Mouse (Mus musculus): Measurements from ENCODE around the gene Btf3l4.

The Btf3l4 gene

DNA sequence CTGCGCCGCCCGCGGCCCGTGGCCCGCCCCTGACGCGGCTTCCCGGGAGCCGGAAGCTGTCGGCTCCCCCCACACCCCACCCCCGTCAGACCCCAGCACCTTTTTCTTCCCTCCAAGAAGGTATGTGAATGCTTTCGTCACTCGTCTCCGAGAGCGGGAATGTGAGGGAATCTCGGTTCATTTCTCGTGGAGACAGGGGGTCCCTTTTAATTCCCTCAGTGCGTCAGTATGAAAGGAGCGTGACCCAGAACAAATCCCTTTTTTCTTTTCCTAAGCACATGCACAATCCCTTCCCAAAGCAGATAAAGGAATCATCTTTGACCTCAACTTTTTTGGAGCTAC is 52.6 kb downstream of the Btf3l4 start:
- CTCF ChIA-PET: interaction anchor here in 3 of 4 experiments (0.6 to 1.3 kb wide), 7 partner anchors 13 to 222 kb away, joined by 3 to 5 read pairs (median 5); partner anchors contain the start of gene Cc2d1b (in 1 of the 3)
- POLR2A ChIA-PET: interaction anchor here in 3 of 4 experiments (0.5 to 3.8 kb wide), 16 partner anchors 11 to 206 kb away, joined by 3 to 19 read pairs (median 5); partner anchors contain the start of genes Btf3l4 (in 2 of the 3), Txndc12 (in 2 of the 3) and Cc2d1b (in 1 of the 3)

- ChIA-PET POLR2A (interaction anchor here in 3 of 4 experiments (0.5 to 3.8 kb wide), 31 partner anchors 9 to 626 kb away, joined by 3 to 19 read pairs (median 4); partner anchors contain the start of genes Btf3l4 (in 3 of the 3), Txndc12 (in 2 of the 3), Cc2d1b (in 1 of the 3) and Ttc39a (in 1 of the 3)), CTCF (interaction anchor here in 3 of 4 experiments (0.5 to 1.3 kb wide), 8 partner anchors 14 to 422 kb away, joined by 3 to 6 read pairs (median 4); partner anchors contain the start of genes Cc2d1b (in 1 of the 3) and Osbpl9 (in 1 of the 3))
Measured at GRCm38 (mm10) chr4:108780057-108780863, 53.2 kb downstream of the Btf3l4 start, which contains the start of gene Zfyve9. TSS of gene Zfyve9 (minus strand) at chr4:108780798.

DNA sequence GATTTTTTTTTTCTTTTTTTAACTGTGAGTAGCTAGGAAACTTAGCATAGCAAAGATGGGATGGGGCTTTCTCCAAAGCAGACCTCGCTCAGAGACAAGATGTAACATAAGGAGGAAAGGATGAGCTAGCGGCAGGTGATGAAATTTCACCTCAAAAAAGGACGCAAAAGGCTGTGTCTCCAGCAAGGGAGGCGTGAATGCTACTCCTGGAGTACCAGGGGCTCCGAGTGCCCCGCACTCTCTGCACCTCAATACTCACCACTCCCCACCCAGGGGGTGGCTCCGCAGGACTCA is 53.7 kb downstream of the Btf3l4 start:
- ChIA-PET POLR2A (interaction anchor here in 3 of 4 experiments (0.6 to 3.8 kb wide), 28 partner anchors 9 to 835 kb away, joined by 3 to 19 read pairs (median 4); partner anchors contain the start of genes Btf3l4 (in 3 of the 3), Txndc12 (in 2 of the 3), Cc2d1b (in 1 of the 3) and Ttc39a (in 1 of the 3)), CTCF (interaction anchor here in 2 of 4 experiments (0.8 to 1.3 kb wide), 6 partner anchors 14 to 160 kb away, joined by 3 to 5 read pairs (median 4); partner anchors contain the start of gene Cc2d1b (in 1 of the 2))

- POLR2A ChIA-PET: interaction anchor here in 1 of 4 experiments (1.0 kb wide), 1 partner anchor 13 kb away, joined by 3 read pairs; no protein-coding TSS in a partner anchor
- CTCF ChIA-PET: no interaction called here
Measured at GRCm38 (mm10) chr4:108768527-108768926, 64.9 kb downstream of the Btf3l4 start.
